Mouse (Mus musculus): ENCODE measurements around the gene Sys1.

DNA sequence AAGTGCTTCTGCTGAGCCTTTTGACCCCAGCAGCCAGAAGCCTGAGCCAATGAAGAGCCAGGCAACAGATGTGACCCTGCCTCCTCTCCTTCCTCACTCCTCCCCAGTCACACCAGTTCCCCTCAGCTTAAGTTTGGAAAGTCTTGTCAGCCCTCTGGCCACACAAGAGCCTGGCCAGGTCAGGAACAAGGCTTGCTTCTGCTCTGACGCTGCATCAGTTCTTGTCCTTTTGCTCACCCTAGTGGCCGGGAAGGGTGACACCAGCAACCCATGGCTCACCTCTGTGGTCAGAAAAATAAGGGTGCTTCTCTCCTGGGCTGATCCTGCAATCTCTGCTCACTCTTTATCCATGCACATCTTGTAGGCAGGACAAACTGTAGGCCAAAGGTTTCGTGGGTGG is 64.0 kb downstream of the Sys1 start:
- TF ChIP-seq CTCF (IDR thresholded peaks at IDR 0.05; ENCODE audit: low read depth, low read length) (peak; percentile 86), EP300 (IDR thresholded peaks at IDR 0.05; ENCODE audit: insufficient read depth, low read depth, low read length) (no peak), POLR2A (IDR thresholded peaks at IDR 0.05; ENCODE audit: insufficient read depth, low read length) (no peak)

Data from ES-Bruce4 (cell line).